Mouse (Mus musculus) macrophage (primary cell): ENCODE results near the gene 4930486L24Rik. TPM values are rescaled to one million over a fixed set of nuclear protein-coding genes. Genes with fewer than 3 reads are reported as not detected.
"Not testable (repeated sequence)": the region's sequence is repeated elsewhere in the genome, so short reads cannot be mapped to it uniquely, and the experiment has no call there.

Source experiments
- H3K27ac ChIP-seq: fragments of 350-480 bp; formaldehyde crosslinking; 2 replicates; pipeline ENCODE4 v1.9.0; 2021
- H3K36me3 ChIP-seq: fragments of 350-480 bp; formaldehyde crosslinking; 2 replicates; pipeline ENCODE4 v1.9.0; 2021; ENCODE audit errors: inconsistent target
- H3K4me3 ChIP-seq: fragments of 350-480 bp; formaldehyde crosslinking; 2 replicates; pipeline ENCODE4 v1.9.0; 2021; ENCODE audit errors: inconsistent target
- H3K79me2 ChIP-seq: fragments of 350-480 bp; formaldehyde crosslinking; 2 replicates; pipeline ENCODE4 v1.9.0; 2021; ENCODE audit errors: inconsistent target
- WGBS: methylation state at CpG from one replicate; pipeline ENCODE4 v1.1.7; 2026; ENCODE audit warnings: inconsistent platforms; ENCODE audit not compliant: missing documents; 5-methylcytosine and 5-hydroxymethylcytosine counted together
- polyA plus RNA-seq: library from polyadenylated mRNA; stranded (reverse); fragments of 250-400 nt; gene quantifications from 3 replicates; pipeline ENCODE4 v1.2.4, GENCODE M21; 2018; ENCODE audit warnings: inconsistent platforms
- total RNA-seq, 78 experiments: library from RNA; depleted of rRNA; stranded (reverse); fragments of 250-400 nt; gene quantifications; 1 replicate in 9 of 78; 2 replicates in 24 of 78; 3 replicates in 43 of 78; 4 replicates in 2 of 78; pipeline ENCODE4 v1.2.4; 2018; ENCODE audit warnings: inconsistent platforms in 56 of 78

The 4930486L24Rik gene
- 1 to 10 TPM in 1 of 26 experiments, under 1 TPM in 3, not detected in 22; 0.67 to 1.4 (median 0.80) TPM for total RNA-seq (2018; cell fraction: chromatin; rRNA removed)
- total RNA-seq (2018; cell fraction: cytosol; rRNA removed): 1 to 10 TPM in 14 of 26 experiments, under 1 TPM in 9, not detected in 3; 0.15 to 2.2 (median 1.2) TPM
- total RNA-seq (2018; cell fraction: nucleus; rRNA removed): 1 to 10 TPM in 8 of 26 experiments, under 1 TPM in 3, not detected in 15; 0.35 to 2.1 (median 1.2) TPM
- polyA plus RNA-seq: 2.9 to 4.5 TPM in 2 of 3 replicates, not detected in the other

- Histone ChIP-seq H3K4me3 (no peak within 1 kb of the TSS), H3K36me3 (no peaks in the 10 kb centered on the region), H3K79me2 (no peaks in the 10 kb centered on the region), H3K27ac (no peak within 1 kb of the TSS)
- 79% methylated on average over 1 of the region's 1 CpGs for WGBS
Observed at GRCm38 (mm10) chr13:60864281-60864680, at the start of gene 4930486L24Rik. 4930486L24Rik (minus strand) TSS chr13:60864475.

DNA sequence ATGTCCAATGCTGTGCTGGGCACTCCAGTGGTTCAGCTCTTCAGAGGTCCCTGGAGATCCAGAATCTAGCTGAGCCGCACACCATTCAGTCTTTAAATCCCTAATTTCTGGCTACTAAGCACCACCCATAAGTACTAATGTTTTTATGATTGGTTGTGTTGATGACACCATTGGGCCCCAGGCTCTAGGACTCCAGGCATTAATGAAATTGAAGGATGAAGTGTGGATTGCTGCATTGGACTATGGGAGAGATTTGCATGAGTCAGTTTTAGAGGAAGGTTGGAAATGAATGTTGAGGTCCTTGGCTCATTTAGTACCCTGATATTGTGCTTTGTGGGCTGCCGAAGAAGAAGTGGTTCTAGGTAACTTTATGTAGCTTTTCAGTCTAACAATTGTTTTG lies 40.5 kb upstream of the 4930486L24Rik start, which contains the start of gene Tpbpb:
Tpbpb (minus strand) TSS at position 101 of the 400 bp plus-strand sequence.
- H3K79me2 ChIP-seq, H3K36me3 ChIP-seq, H3K4me3 ChIP-seq, H3K27ac ChIP-seq: not testable (repeated sequence)
- 52% methylated on average over 2 of the region's 2 CpGs for WGBS

DNA sequence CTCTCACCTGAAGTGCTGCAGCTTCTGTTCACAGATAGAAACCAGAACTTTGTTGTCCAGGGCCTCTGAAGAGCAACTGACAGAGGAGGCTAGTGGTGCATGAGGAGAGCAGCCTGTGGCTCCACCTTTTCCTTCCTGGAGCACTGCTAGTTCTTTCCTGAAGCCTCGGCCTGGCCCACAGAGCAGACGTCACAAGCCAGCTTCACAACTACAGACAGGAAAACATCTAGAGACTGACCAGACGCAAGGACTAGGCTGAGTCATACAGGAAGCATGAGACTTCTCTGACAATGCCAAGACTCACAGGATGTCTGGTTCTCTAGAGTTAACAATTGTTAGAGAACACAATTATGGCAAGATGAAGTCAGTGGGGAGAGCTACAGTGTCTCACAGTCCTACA lies 33.1 kb upstream of the 4930486L24Rik start, which contains the start of gene Ctla2b:
Ctla2b (minus strand) TSS at position 120 of the 400 bp plus-strand sequence.
- peaks cover 18% of the 10 kb centered on the region; the same call in 1 of the 2 replicates for H3K79me2 ChIP-seq
- peak within 1 kb of the TSS; percentile 10; the same call in 1 of the 2 replicates for H3K4me3 ChIP-seq
- peak within 1 kb of the TSS; percentile 45 for H3K27ac ChIP-seq
- no peaks in the 10 kb centered on the region for H3K36me3 ChIP-seq
- 0% methylated on average over 3 of the region's 3 CpGs for WGBS

DNA sequence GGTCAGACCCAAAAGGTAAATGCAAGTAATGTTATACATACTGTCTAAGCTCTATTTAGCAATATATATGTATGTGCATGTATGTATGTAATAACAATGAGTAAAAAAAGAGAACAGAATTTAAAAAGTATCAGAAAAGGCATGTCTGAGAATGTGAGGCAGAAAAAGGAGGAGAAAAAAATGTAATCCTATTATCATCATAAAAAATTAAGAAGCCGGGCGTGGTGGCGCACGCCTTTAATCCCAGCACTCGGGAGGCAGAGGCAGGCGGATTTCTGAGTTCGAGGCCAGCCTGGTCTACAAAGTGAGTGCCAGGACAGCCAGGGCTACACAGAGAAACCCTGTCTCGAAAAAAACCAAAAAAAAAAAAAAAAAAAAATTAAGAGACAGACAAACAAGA lies 32.5 kb upstream of the 4930486L24Rik start, which contains the start of gene Gm49392:
Gm49392 (minus strand) TSS at position 101 of the 400 bp plus-strand sequence.
- H3K79me2 ChIP-seq: peaks cover 18% of the 10 kb centered on the region; the same call in 1 of the 2 replicates
- no CpG with 5 or more reads among the region's 8 CpGs for WGBS
- peak within 1 kb of the TSS; percentile 45 for H3K27ac ChIP-seq
- peak within 1 kb of the TSS; percentile 10; the same call in 1 of the 2 replicates for H3K4me3 ChIP-seq
- not testable (repeated sequence) for H3K36me3 ChIP-seq

GRCm38 (mm10) chr13:60895406-60896160 lies 31.3 kb upstream of the 4930486L24Rik start:
- Histone ChIP-seq H3K36me3 (no peaks in the 10 kb centered on the region), H3K27ac (no peak overlapping the region), H3K4me3 (no peak overlapping the region), H3K79me2 (peaks cover 18% of the 10 kb centered on the region; the same call in 1 of the 2 replicates)

- 29% methylated on average over 1 of the region's 1 CpGs for WGBS
Observed at GRCm38 (mm10) chr13:60892301-60892700, 28.0 kb upstream of the 4930486L24Rik start.

GRCm38 (mm10) chr13:60848241-60849120 lies 15.8 kb downstream of the 4930486L24Rik start:
- WGBS: 63% methylated on average over 3 of the region's 4 CpGs
- no peaks in the 10 kb centered on the region for H3K36me3 ChIP-seq
- H3K79me2 ChIP-seq: no peaks in the 10 kb centered on the region
- no peak overlapping the region for H3K27ac ChIP-seq
- H3K4me3 ChIP-seq: no peak overlapping the region

More at GRCm38 (mm10) chr13:60892301-60892700, 28.0 kb upstream of the 4930486L24Rik start:
- H3K27ac ChIP-seq: peak overlapping the region; percentile 89
- peaks cover 18% of the 10 kb centered on the region; the same call in 1 of the 2 replicates for H3K79me2 ChIP-seq
- no peak overlapping the region for H3K4me3 ChIP-seq
- H3K36me3 ChIP-seq: no peaks in the 10 kb centered on the region

GRCm38 (mm10) chr13:60843153-60843552 lies 21.1 kb downstream of the 4930486L24Rik start:
- Histone ChIP-seq H3K4me3 (no peak overlapping the region), H3K36me3 (no peaks in the 10 kb centered on the region), H3K27ac (no peak overlapping the region), H3K79me2 (no peaks in the 10 kb centered on the region)
- WGBS: 86% methylated on average over 3 of the region's 8 CpGs

- Histone ChIP-seq H3K27ac (no peak overlapping the region), H3K4me3 (no peak overlapping the region), H3K36me3 (no peaks in the 10 kb centered on the region), H3K79me2 (no peaks in the 10 kb centered on the region)
- WGBS: 87% methylated on average over 5 of the region's 6 CpGs
Observed at GRCm38 (mm10) chr13:60842703-60843102, 21.6 kb downstream of the 4930486L24Rik start.

- Histone ChIP-seq H3K36me3 (no peaks in the 10 kb centered on the region), H3K27ac (peak overlapping the region; percentile 62), H3K4me3 (no peak overlapping the region), H3K79me2 (no peaks in the 10 kb centered on the region)
- WGBS: 70% methylated on average over 2 of the region's 2 CpGs
Observed at GRCm38 (mm10) chr13:60839353-60839902, 24.8 kb downstream of the 4930486L24Rik start.

DNA sequence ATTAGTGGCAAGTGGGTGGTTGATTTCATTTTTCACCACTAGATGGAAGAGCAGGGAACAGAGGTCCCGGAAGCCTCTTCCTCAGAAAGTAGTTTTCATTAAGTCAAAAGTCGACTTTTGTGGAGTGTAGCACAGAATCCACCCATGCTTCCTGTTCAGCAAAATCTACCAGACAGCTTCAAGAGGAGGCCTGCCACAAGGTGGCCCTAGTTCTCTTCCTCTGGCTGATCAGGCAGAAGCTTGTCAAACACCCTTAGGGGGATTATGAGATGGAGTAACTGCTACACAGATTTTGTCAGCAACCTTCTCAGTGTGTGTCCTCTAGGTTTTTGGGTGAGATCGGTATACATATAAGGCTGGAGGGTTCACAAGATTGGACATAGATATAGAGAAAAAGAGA lies 38.2 kb downstream of the 4930486L24Rik start:
- Histone ChIP-seq H3K4me3 (no peak overlapping the region), H3K79me2 (no peaks in the 10 kb centered on the region), H3K27ac (no peak overlapping the region), H3K36me3 (no peaks in the 10 kb centered on the region)
- WGBS: 33% methylated on average over 3 of the region's 3 CpGs

GRCm38 (mm10) chr13:60820486-60821175 lies 43.6 kb downstream of the 4930486L24Rik start:
- no peaks in the 10 kb centered on the region for H3K36me3 ChIP-seq
- WGBS: 88% methylated on average over 3 of the region's 3 CpGs
- H3K27ac ChIP-seq: no peak overlapping the region
- no peak overlapping the region for H3K4me3 ChIP-seq
- no peaks in the 10 kb centered on the region for H3K79me2 ChIP-seq

DNA sequence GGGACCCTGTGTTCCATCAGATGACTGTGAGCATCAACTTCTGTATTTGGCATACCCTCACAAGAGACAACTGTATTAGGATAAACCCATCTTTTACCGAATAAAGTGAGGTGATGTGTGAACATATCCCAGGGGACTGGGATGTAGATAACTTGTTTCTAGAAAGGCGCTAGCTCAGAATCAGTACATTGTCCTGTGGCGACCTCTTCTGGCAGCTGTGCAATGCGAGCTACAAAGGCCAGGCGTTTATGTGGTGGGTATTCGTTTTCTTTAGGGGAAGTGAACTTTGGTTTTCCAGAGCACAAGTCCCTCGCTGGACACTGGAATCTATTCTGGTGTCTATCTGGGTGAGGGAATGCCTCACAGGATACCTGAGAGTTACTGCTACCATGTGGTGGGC lies 44.8 kb downstream of the 4930486L24Rik start:
- Histone ChIP-seq H3K36me3 (no peaks in the 10 kb centered on the region), H3K27ac (no peak overlapping the region), H3K79me2 (no peaks in the 10 kb centered on the region), H3K4me3 (no peak overlapping the region)
- WGBS: 7% methylated on average over 7 of the region's 7 CpGs
